Mouse (Mus musculus): ENCODE results near the gene Htra2.

DNA sequence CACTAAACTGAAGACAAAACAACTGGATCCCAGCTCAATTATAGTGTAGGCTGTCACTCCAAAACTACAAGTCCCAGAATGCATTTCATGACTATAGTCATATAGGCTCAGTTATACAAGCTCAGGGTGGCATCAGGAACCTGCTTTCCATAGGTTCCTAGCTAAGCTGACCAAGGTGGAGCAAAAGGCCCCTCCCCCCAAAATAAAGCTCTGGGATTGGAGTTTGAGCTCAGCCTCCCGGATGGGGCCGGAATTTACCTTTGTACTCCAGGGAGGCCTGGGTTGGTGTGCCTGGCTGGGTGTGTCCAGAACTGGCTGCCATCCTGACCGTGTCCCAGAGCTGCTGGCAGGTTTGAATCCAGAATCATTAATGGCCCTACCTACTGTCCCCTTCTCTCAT, 2.7 kb upstream of the Htra2 start, which contains the start of gene Dqx1:
- no peak for TF ChIP-seq CTCF (IDR thresholded peaks at IDR 0.05; ENCODE audit: low read depth)
- no peak for TF ChIP-seq EP300 (IDR thresholded peaks at IDR 0.05; ENCODE audit: low read depth)
